Mouse (Mus musculus) liver, adult 2 months (tissue): Measurements from ENCODE around the gene Jakmip3. TPM values are rescaled to one million over a fixed set of nuclear protein-coding genes. Genes with fewer than 3 reads are reported as not detected.

Experiments used
- DNase-seq: peaks from one replicate; pipeline ENCODE4 v3.0.0-alpha.2; 2011; ENCODE audit warnings: low read depth, low spot score; ENCODE audit errors: extremely low read depth
- H3K27ac ChIP-seq: fragments of 200-500 bp; replicated peaks from 2 replicates; pipeline ENCODE4 v1.5.1; 2012; ENCODE audit warnings: low read depth, mild to moderate bottlenecking, control low read depth, inconsistent platforms, low read length; ENCODE audit not compliant: insufficient read depth
- H3K27me3 ChIP-seq: fragments of 200-500 bp; 2 replicates; pipeline ENCODE4 v1.6.1; 2012; ENCODE audit warnings: mild to moderate bottlenecking, moderate library complexity, low read length, inconsistent platforms; ENCODE audit not compliant: control insufficient read depth, insufficient read depth
- H3K36me3 ChIP-seq: fragments of 200-500 bp; 2 replicates; pipeline ENCODE4 v1.6.1; 2012; ENCODE audit warnings: low read length, inconsistent platforms; ENCODE audit not compliant: control insufficient read depth, insufficient read depth
- H3K4me1 ChIP-seq: fragments of 200-500 bp; 2 replicates; pipeline ENCODE4 v1.6.1; 2011; ENCODE audit warnings: low read length; ENCODE audit not compliant: control insufficient read depth, insufficient read depth
- H3K4me3 ChIP-seq: fragments of 200-500 bp; 2 replicates; pipeline ENCODE4 v1.5.1; 2011; ENCODE audit warnings: low read depth, mild to moderate bottlenecking, control low read depth, low read length, moderate library complexity; ENCODE audit not compliant: insufficient read depth
- H3K79me2 ChIP-seq: fragments of 200-500 bp; 2 replicates; pipeline ENCODE4 v1.6.1; 2012; ENCODE audit warnings: inconsistent platforms, mild to moderate bottlenecking, low read length, moderate library complexity; ENCODE audit not compliant: control insufficient read depth, insufficient read depth
- H3K9ac ChIP-seq: fragments of 200-500 bp; 2 replicates; pipeline ENCODE4 v1.6.1; 2012; ENCODE audit warnings: low read depth, mild to moderate bottlenecking, control low read depth, inconsistent platforms, low read length
- CTCF ChIP-seq: fragments of 200-500 bp; IDR thresholded peaks from 2 replicates; pipeline ENCODE4 v1.5.1; 2011; ENCODE audit warnings: low read depth, low read length, control low read depth
- POLR2A ChIP-seq: fragments of 200-500 bp; IDR thresholded peaks from 2 replicates; pipeline ENCODE4 v1.6.1; 2011; ENCODE audit warnings: low read length, control low read depth; ENCODE audit not compliant: insufficient read depth; ENCODE audit errors: extremely low read depth
- WGBS: fragments of 180-500 bp; shearing (Covaris S2); methylation state at CpG from one replicate; pipeline ENCODE4 v1.1.7; 2018; 5-methylcytosine and 5-hydroxymethylcytosine counted together
- polyA plus RNA-seq: library from polyadenylated mRNA; depleted of rRNA; stranded (reverse); fragments of >200 nt; gene quantifications from 2 replicates; pipeline ENCODE4 v1.2.3, GENCODE M21; 2012
- total RNA-seq: library from RNA; depleted of rRNA; stranded (reverse); fragments of >200 nt; gene quantifications from 2 replicates; pipeline ENCODE4 v1.2.3, GENCODE M21; 2014

Jakmip3 gene
- total and polyA plus RNA-seq, 2 experiments: 0.02 TPM; not detected in 1

GRCm38 (mm10) chr7:139119152-139119774, 178.7 kb downstream of the Jakmip3 start:
- DNase-seq: peak; percentile 28

GRCm38 (mm10) chr7:139119775-139120153, 179.2 kb downstream of the Jakmip3 start:
- no peaks in the 10 kb centered on the region for H3K79me2 ChIP-seq
- H3K4me1 ChIP-seq: no peaks in the 10 kb centered on the region
- H3K36me3 ChIP-seq: no peaks in the 10 kb centered on the region
- no peak for DNase-seq
- 0 out of 2 replicates have a peak, but pooled peaks cover 2% of the 10 kb centered on the region for H3K27me3 ChIP-seq
- no peak overlapping the region for H3K4me3 ChIP-seq
- H3K27ac ChIP-seq: no peak overlapping the region
- WGBS: 46% methylated on average over 2 of the region's 2 CpGs
- H3K9ac ChIP-seq: no peak overlapping the region
- TF ChIP-seq CTCF (no peak), POLR2A (no peak)

More at GRCm38 (mm10) chr7:139119152-139119774, 178.7 kb downstream of the Jakmip3 start:
- no peak overlapping the region for H3K27ac ChIP-seq
- TF ChIP-seq CTCF (peak; percentile 94), POLR2A (no peak)
- no peak overlapping the region for H3K9ac ChIP-seq
- 34% methylated on average over 13 of the region's 13 CpGs for WGBS
- H3K79me2 ChIP-seq: no peaks in the 10 kb centered on the region
- no peak overlapping the region; the same call in 1 of the 2 replicates for H3K4me3 ChIP-seq
- H3K36me3 ChIP-seq: no peaks in the 10 kb centered on the region
- 0 out of 2 replicates have a peak, but pooled peaks cover 2% of the 10 kb centered on the region for H3K27me3 ChIP-seq
- no peaks in the 10 kb centered on the region for H3K4me1 ChIP-seq

- WGBS: 67% methylated on average over 4 of the region's 4 CpGs
- DNase-seq: no peak
- Histone ChIP-seq H3K27me3 (no peaks in the 10 kb centered on the region), H3K4me1 (no peaks in the 10 kb centered on the region), H3K9ac (no peak overlapping the region), H3K4me3 (no peak overlapping the region), H3K36me3 (no peaks in the 10 kb centered on the region), H3K27ac (no peak overlapping the region), H3K79me2 (no peaks in the 10 kb centered on the region)
- no peak for TF ChIP-seq CTCF
- TF ChIP-seq POLR2A: no peak
Observed at GRCm38 (mm10) chr7:139125881-139126280, 185.4 kb downstream of the Jakmip3 start.

GRCm38 (mm10) chr7:139126549-139126948, 186.0 kb downstream of the Jakmip3 start:
- Histone ChIP-seq H3K79me2 (no peaks in the 10 kb centered on the region), H3K27me3 (no peaks in the 10 kb centered on the region), H3K4me3 (no peak overlapping the region), H3K4me1 (no peaks in the 10 kb centered on the region), H3K36me3 (no peaks in the 10 kb centered on the region), H3K27ac (no peak overlapping the region), H3K9ac (no peak overlapping the region)
- WGBS: 71% methylated on average over 7 of the region's 7 CpGs
- no peak for DNase-seq
- TF ChIP-seq CTCF (no peak), POLR2A (no peak)

- 72% methylated on average over 4 of the region's 4 CpGs for WGBS
- Histone ChIP-seq H3K9ac (no peak overlapping the region), H3K4me3 (no peak overlapping the region), H3K4me1 (no peaks in the 10 kb centered on the region), H3K36me3 (no peaks in the 10 kb centered on the region), H3K79me2 (no peaks in the 10 kb centered on the region), H3K27me3 (no peaks in the 10 kb centered on the region), H3K27ac (no peak overlapping the region)
- TF ChIP-seq POLR2A (no peak), CTCF (no peak)
- DNase-seq: no peak
Observed at GRCm38 (mm10) chr7:139128994-139129393, 188.5 kb downstream of the Jakmip3 start.

GRCm38 (mm10) chr7:139130361-139130760, 189.8 kb downstream of the Jakmip3 start:
- 73% methylated on average over 6 of the region's 6 CpGs for WGBS
- Histone ChIP-seq H3K27ac (no peak overlapping the region), H3K27me3 (no peaks in the 10 kb centered on the region), H3K79me2 (no peaks in the 10 kb centered on the region), H3K9ac (no peak overlapping the region), H3K36me3 (no peaks in the 10 kb centered on the region), H3K4me3 (no peak overlapping the region), H3K4me1 (no peaks in the 10 kb centered on the region)
- TF ChIP-seq POLR2A (no peak), CTCF (no peak)
- no peak for DNase-seq
